Mouse (Mus musculus): ENCODE data around the gene Gkn2. TPM values are rescaled to one million over a fixed set of nuclear protein-coding genes. Genes with fewer than 3 reads are reported as not detected.

Gene Gkn2
- not detected for total RNA-seq (2018; cell fraction: chromatin; rRNA removed)
- not detected for total RNA-seq (2018; cell fraction: cytosol; rRNA removed)
- total RNA-seq (2018; cell fraction: nucleus; rRNA removed): not detected
- not detected in 3 replicates for polyA plus RNA-seq (2018)

- Histone ChIP-seq H3K27ac (no peak within 1 kb of the TSS), H3K4me3 (ENCODE audit: inconsistent target) (no peak within 1 kb of the TSS), H3K36me3 (ENCODE audit: inconsistent target) (no peaks in the 10 kb centered on the region), H3K79me2 (ENCODE audit: inconsistent target) (no peaks in the 10 kb centered on the region)
- 92% methylated on average over 9 of the region's 9 CpGs for WGBS (ENCODE audit: missing documents)
Observed at GRCm38 (mm10) chr6:87373057-87373456, at the start of gene Gkn2. TSS of gene Gkn2 (plus strand) at chr6:87373357.

GRCm38 (mm10) chr6:87323381-87323780 is 49.8 kb upstream of the Gkn2 start:
- 64% methylated on average over 2 of the region's 2 CpGs for WGBS (ENCODE audit: missing documents)
- no peak overlapping the region for H3K27ac ChIP-seq
- no peaks in the 10 kb centered on the region for H3K79me2 ChIP-seq (ENCODE audit: inconsistent target)
- no peak overlapping the region for H3K4me3 ChIP-seq (ENCODE audit: inconsistent target)
- H3K36me3 ChIP-seq (ENCODE audit: inconsistent target): no peaks in the 10 kb centered on the region

- H3K79me2 ChIP-seq (ENCODE audit: inconsistent target): no peaks in the 10 kb centered on the region
- 89% methylated on average over 2 of the region's 2 CpGs for WGBS (ENCODE audit: missing documents)
- H3K27ac ChIP-seq: no peak overlapping the region
- no peaks in the 10 kb centered on the region for H3K36me3 ChIP-seq (ENCODE audit: inconsistent target)
- H3K4me3 ChIP-seq (ENCODE audit: inconsistent target): no peak overlapping the region
Observed at GRCm38 (mm10) chr6:87326932-87327331, 46.2 kb upstream of the Gkn2 start.

- Histone ChIP-seq H3K79me2 (ENCODE audit: inconsistent target) (no peaks in the 10 kb centered on the region), H3K4me3 (ENCODE audit: inconsistent target) (no peak overlapping the region), H3K27ac (no peak overlapping the region), H3K36me3 (ENCODE audit: inconsistent target) (no peaks in the 10 kb centered on the region)
- 78% methylated on average over 22 of the region's 22 CpGs for WGBS (ENCODE audit: missing documents)
Observed at GRCm38 (mm10) chr6:87328265-87329173, 44.6 kb upstream of the Gkn2 start.

- H3K79me2 ChIP-seq (ENCODE audit: inconsistent target): no peaks in the 10 kb centered on the region
- no peak overlapping the region for H3K27ac ChIP-seq
- H3K36me3 ChIP-seq (ENCODE audit: inconsistent target): no peaks in the 10 kb centered on the region
- WGBS (ENCODE audit: missing documents): 100% methylated on average over 1 of the region's 2 CpGs
- H3K4me3 ChIP-seq (ENCODE audit: inconsistent target): no peak overlapping the region
Observed at GRCm38 (mm10) chr6:87332380-87332779, 40.8 kb upstream of the Gkn2 start.

- 47% methylated on average over 11 of the region's 11 CpGs for WGBS (ENCODE audit: missing documents)
- no peak overlapping the region for H3K4me3 ChIP-seq (ENCODE audit: inconsistent target)
- no peaks in the 10 kb centered on the region for H3K79me2 ChIP-seq (ENCODE audit: inconsistent target)
- no peaks in the 10 kb centered on the region for H3K36me3 ChIP-seq (ENCODE audit: inconsistent target)
- no peak overlapping the region for H3K27ac ChIP-seq
Observed at GRCm38 (mm10) chr6:87334361-87335090, 38.6 kb upstream of the Gkn2 start.

- Histone ChIP-seq H3K4me3 (ENCODE audit: inconsistent target) (0 out of 2 replicates have a peak within 1 kb of the TSS, but pooled peaks have one; percentile 3), H3K27ac (no peak within 1 kb of the TSS), H3K79me2 (ENCODE audit: inconsistent target) (no peaks in the 10 kb centered on the region), H3K36me3 (ENCODE audit: inconsistent target) (no peaks in the 10 kb centered on the region)
- 2% methylated on average over 51 of the region's 54 CpGs for WGBS (ENCODE audit: missing documents)
Observed at GRCm38 (mm10) chr6:87335091-87335934, 37.8 kb upstream of the Gkn2 start, which contains the start of gene Antxr1. TSS of gene Antxr1 (minus strand) at chr6:87335821.

- Histone ChIP-seq H3K79me2 (ENCODE audit: inconsistent target) (no peaks in the 10 kb centered on the region), H3K4me3 (ENCODE audit: inconsistent target) (no peak overlapping the region), H3K27ac (no peak overlapping the region), H3K36me3 (ENCODE audit: inconsistent target) (no peaks in the 10 kb centered on the region)
- 31% methylated on average over 6 of the region's 6 CpGs for WGBS (ENCODE audit: missing documents)
Observed at GRCm38 (mm10) chr6:87335935-87336295, 37.2 kb upstream of the Gkn2 start.

GRCm38 (mm10) chr6:87350829-87351228 is 22.3 kb upstream of the Gkn2 start, which contains the start of gene Gkn1:
TSS of gene Gkn1 (minus strand) at chr6:87350942.
- Histone ChIP-seq H3K79me2 (ENCODE audit: inconsistent target) (no peaks in the 10 kb centered on the region), H3K27ac (no peak within 1 kb of the TSS), H3K36me3 (ENCODE audit: inconsistent target) (no peaks in the 10 kb centered on the region), H3K4me3 (ENCODE audit: inconsistent target) (no peak within 1 kb of the TSS)
- 88% methylated on average over 8 of the region's 8 CpGs for WGBS (ENCODE audit: missing documents)

GRCm38 (mm10) chr6:87354441-87354840 is 18.7 kb upstream of the Gkn2 start:
- H3K36me3 ChIP-seq (ENCODE audit: inconsistent target): no peaks in the 10 kb centered on the region
- 96% methylated on average over 5 of the region's 5 CpGs for WGBS (ENCODE audit: missing documents)
- no peak overlapping the region for H3K27ac ChIP-seq
- H3K4me3 ChIP-seq (ENCODE audit: inconsistent target): no peak overlapping the region
- no peaks in the 10 kb centered on the region for H3K79me2 ChIP-seq (ENCODE audit: inconsistent target)

GRCm38 (mm10) chr6:87369223-87369622 is 3.9 kb upstream of the Gkn2 start:
- 85% methylated on average over 5 of the region's 5 CpGs for WGBS (ENCODE audit: missing documents)
- H3K79me2 ChIP-seq (ENCODE audit: inconsistent target): no peaks in the 10 kb centered on the region
- H3K36me3 ChIP-seq (ENCODE audit: inconsistent target): no peaks in the 10 kb centered on the region
- H3K4me3 ChIP-seq (ENCODE audit: inconsistent target): no peak overlapping the region
- no peak overlapping the region for H3K27ac ChIP-seq

- WGBS (ENCODE audit: missing documents): 19% methylated on average over 23 of the region's 24 CpGs
- Histone ChIP-seq H3K79me2 (ENCODE audit: inconsistent target) (no peaks in the 10 kb centered on the region), H3K36me3 (ENCODE audit: inconsistent target) (no peaks in the 10 kb centered on the region), H3K27ac (no peak overlapping the region), H3K4me3 (ENCODE audit: inconsistent target) (no peak overlapping the region)
Observed at GRCm38 (mm10) chr6:87383926-87384691, 11.0 kb downstream of the Gkn2 start.

GRCm38 (mm10) chr6:87384761-87385160 is 11.6 kb downstream of the Gkn2 start:
- 56% methylated on average over 6 of the region's 6 CpGs for WGBS (ENCODE audit: missing documents)

More at GRCm38 (mm10) chr6:87384761-87385160, 11.6 kb downstream of the Gkn2 start:
- H3K79me2 ChIP-seq (ENCODE audit: inconsistent target): no peaks in the 10 kb centered on the region
- no peak overlapping the region for H3K4me3 ChIP-seq (ENCODE audit: inconsistent target)
- H3K27ac ChIP-seq: no peak overlapping the region
- no peaks in the 10 kb centered on the region for H3K36me3 ChIP-seq (ENCODE audit: inconsistent target)
